Mouse (Mus musculus): ENCODE results near the gene 4931428F04Rik. TPM values are rescaled to one million over a fixed set of nuclear protein-coding genes. Genes with fewer than 3 reads are reported as not detected.
A peak's percentile ranks its signal among the peaks of the same experiment; 100 is the strongest.

4931428F04Rik gene
- 54.2 and 70.9 TPM in 2 replicates for total RNA-seq (2014; rRNA removed)
- polyA plus RNA-seq (2015; fragmentation: Nextera tagmentation; extraction: Ambion mirVana) = 124 and 146 TPM in 2 replicates

- peak; percentile 83 for TF ChIP-seq CTCF (IDR thresholded peaks at IDR 0.05; ENCODE audit: low read depth)
- Histone ChIP-seq H3K36me3 (ENCODE audit: insufficient read depth) (0 out of 2 replicates have a peak, but pooled peaks cover 7% of the 10 kb centered on the region), H3K27ac (ENCODE audit: low read depth, low read length) (peak within 1 kb of the TSS; percentile 97), H3K9me3 (ENCODE audit: low read length) (no peaks in the 10 kb centered on the region), H3K4me2 (ENCODE audit: low read depth) (peak within 1 kb of the TSS; percentile 69), H3K4me1 (ENCODE audit: insufficient read depth) (peaks cover 29% of the 10 kb centered on the region), H3K9ac (peak within 1 kb of the TSS; percentile 83), H3K4me3 (ENCODE audit: low read depth, low read length) (peak within 1 kb of the TSS; percentile 62), H3K27me3 (ENCODE audit: insufficient read depth, low read length) (no peaks in the 10 kb centered on the region)
- peak; percentile 67 for DNase-seq
- peak; percentile 42 for ATAC-seq
- WGBS = 4% methylated on average over 43 of the region's 43 CpGs
Observed at GRCm38 (mm10) chr8:105289805-105290460, at the start of gene 4931428F04Rik. Gene 4931428F04Rik, minus strand, starts transcription at chr8:105289864.

GRCm38 (mm10) chr8:105338992-105339391, 49.3 kb upstream of the 4931428F04Rik start:
- H3K27ac ChIP-seq (ENCODE audit: low read depth, low read length) = no peak overlapping the region
- ATAC-seq = no peak
- WGBS = 68% methylated on average over 4 of the region's 4 CpGs
- peaks cover 8% of the 10 kb centered on the region for H3K36me3 ChIP-seq (ENCODE audit: insufficient read depth)
- no peaks in the 10 kb centered on the region for H3K27me3 ChIP-seq (ENCODE audit: insufficient read depth, low read length)
- no peak overlapping the region for H3K4me3 ChIP-seq (ENCODE audit: low read depth, low read length)
- H3K9me3 ChIP-seq (ENCODE audit: low read length) = no peaks in the 10 kb centered on the region
- H3K4me1 ChIP-seq (ENCODE audit: insufficient read depth) = no peaks in the 10 kb centered on the region
- no peak for DNase-seq
- no peak overlapping the region for H3K4me2 ChIP-seq (ENCODE audit: low read depth)
- no peak for TF ChIP-seq CTCF (IDR thresholded peaks at IDR 0.05; ENCODE audit: low read depth)
- no peak overlapping the region for H3K9ac ChIP-seq

- no peak overlapping the region for H3K4me2 ChIP-seq (ENCODE audit: low read depth)
- no peak for TF ChIP-seq CTCF (IDR thresholded peaks at IDR 0.05; ENCODE audit: low read depth)
- no peak overlapping the region for H3K4me3 ChIP-seq (ENCODE audit: low read depth, low read length)
Observed at GRCm38 (mm10) chr8:105336373-105337130, 46.9 kb upstream of the 4931428F04Rik start.

GRCm38 (mm10) chr8:105332523-105332922, 42.9 kb upstream of the 4931428F04Rik start:
- no peak for TF ChIP-seq CTCF (IDR thresholded peaks at IDR 0.05; ENCODE audit: low read depth)
- Histone ChIP-seq H3K27me3 (ENCODE audit: insufficient read depth, low read length) (no peaks in the 10 kb centered on the region), H3K36me3 (ENCODE audit: insufficient read depth) (peaks cover 47% of the 10 kb centered on the region), H3K4me2 (ENCODE audit: low read depth) (no peak overlapping the region), H3K9ac (no peak overlapping the region), H3K27ac (ENCODE audit: low read depth, low read length) (no peak overlapping the region), H3K4me3 (ENCODE audit: low read depth, low read length) (no peak overlapping the region), H3K4me1 (ENCODE audit: insufficient read depth) (0 out of 2 replicates have a peak, but pooled peaks cover under 1% of the 10 kb centered on the region), H3K9me3 (ENCODE audit: low read length) (no peaks in the 10 kb centered on the region)
- WGBS = 71% methylated on average over 2 of the region's 2 CpGs
- DNase-seq (no peak), ATAC-seq (no peak)

More at GRCm38 (mm10) chr8:105336373-105337130, 46.9 kb upstream of the 4931428F04Rik start:
- no peaks in the 10 kb centered on the region for H3K4me1 ChIP-seq (ENCODE audit: insufficient read depth)
- H3K27me3 ChIP-seq (ENCODE audit: insufficient read depth, low read length) = no peaks in the 10 kb centered on the region
- no peaks in the 10 kb centered on the region for H3K9me3 ChIP-seq (ENCODE audit: low read length)
- no peak overlapping the region for H3K27ac ChIP-seq (ENCODE audit: low read depth, low read length)
- ATAC-seq (peak; percentile 38), DNase-seq (no peak)
- H3K9ac ChIP-seq = no peak overlapping the region
- 52% methylated on average over 32 of the region's 32 CpGs for WGBS
- H3K36me3 ChIP-seq (ENCODE audit: insufficient read depth) = peaks cover 13% of the 10 kb centered on the region

DNA sequence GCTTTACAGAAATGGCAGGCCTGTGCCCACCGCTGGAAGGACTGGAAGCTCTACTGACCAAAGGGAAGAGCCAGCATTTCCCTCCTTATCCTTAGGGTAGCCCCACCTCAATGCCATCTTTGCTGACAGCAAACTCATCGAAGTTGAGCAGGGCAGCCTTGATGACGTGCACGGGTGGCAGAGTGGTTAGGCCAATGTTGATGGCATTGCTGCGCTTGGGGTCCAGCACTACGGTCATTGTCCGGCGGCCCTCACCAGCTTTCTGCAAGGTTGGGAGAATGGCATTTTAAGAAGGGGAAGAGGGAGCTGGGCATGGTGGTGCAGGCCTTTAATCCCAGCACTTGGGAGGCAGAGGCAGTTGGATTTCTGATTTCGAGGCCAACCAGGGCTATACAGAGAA, 42.3 kb upstream of the 4931428F04Rik start:
- H3K4me3 ChIP-seq (ENCODE audit: low read depth, low read length) = no peak overlapping the region
- no peak for TF ChIP-seq CTCF (IDR thresholded peaks at IDR 0.05; ENCODE audit: low read depth)
- H3K4me2 ChIP-seq (ENCODE audit: low read depth) = no peak overlapping the region
- peaks cover 47% of the 10 kb centered on the region for H3K36me3 ChIP-seq (ENCODE audit: insufficient read depth)
- WGBS = 96% methylated on average over 9 of the region's 9 CpGs
- H3K27ac ChIP-seq (ENCODE audit: low read depth, low read length) = no peak overlapping the region
- no peaks in the 10 kb centered on the region for H3K9me3 ChIP-seq (ENCODE audit: low read length)
- ATAC-seq (no peak), DNase-seq (no peak)
- no peaks in the 10 kb centered on the region for H3K27me3 ChIP-seq (ENCODE audit: insufficient read depth, low read length)
- H3K9ac ChIP-seq = no peak overlapping the region
- H3K4me1 ChIP-seq (ENCODE audit: insufficient read depth) = peaks cover 6% of the 10 kb centered on the region; the same call in 1 of the 2 replicates

- Histone ChIP-seq H3K4me3 (ENCODE audit: low read depth, low read length) (no peak overlapping the region), H3K4me2 (ENCODE audit: low read depth) (no peak overlapping the region), H3K9ac (no peak overlapping the region), H3K4me1 (ENCODE audit: insufficient read depth) (peaks cover 7% of the 10 kb centered on the region; the same call in 1 of the 2 replicates), H3K9me3 (ENCODE audit: low read length) (no peaks in the 10 kb centered on the region), H3K36me3 (ENCODE audit: insufficient read depth) (peaks cover 47% of the 10 kb centered on the region), H3K27me3 (ENCODE audit: insufficient read depth, low read length) (no peaks in the 10 kb centered on the region), H3K27ac (ENCODE audit: low read depth, low read length) (no peak overlapping the region)
- no peak for TF ChIP-seq CTCF (IDR thresholded peaks at IDR 0.05; ENCODE audit: low read depth)
- ATAC-seq (no peak), DNase-seq (no peak)
- WGBS = 95% methylated on average over 22 of the region's 22 CpGs
Observed at GRCm38 (mm10) chr8:105331469-105331868, 41.8 kb upstream of the 4931428F04Rik start.

GRCm38 (mm10) chr8:105330325-105330724, 40.7 kb upstream of the 4931428F04Rik start:
- Histone ChIP-seq H3K27ac (ENCODE audit: low read depth, low read length) (no peak overlapping the region), H3K4me2 (ENCODE audit: low read depth) (no peak overlapping the region), H3K9ac (no peak overlapping the region), H3K4me1 (ENCODE audit: insufficient read depth) (peaks cover 10% of the 10 kb centered on the region), H3K9me3 (ENCODE audit: low read length) (no peaks in the 10 kb centered on the region), H3K36me3 (ENCODE audit: insufficient read depth) (peaks cover 47% of the 10 kb centered on the region), H3K27me3 (ENCODE audit: insufficient read depth, low read length) (no peaks in the 10 kb centered on the region), H3K4me3 (ENCODE audit: low read depth, low read length) (no peak overlapping the region)
- 91% methylated on average over 12 of the region's 12 CpGs for WGBS
- no peak for TF ChIP-seq CTCF (IDR thresholded peaks at IDR 0.05; ENCODE audit: low read depth)
- DNase-seq = no peak
- no peak for ATAC-seq
